Mouse (Mus musculus) stomach, postnatal 0 days (tissue): ENCODE measurements at regions not wholly inside any gene's neighbourhood (a gene's known extent, or its start where the extent isn't known, plus 50 kb on each side); places are given as distances from the start of the nearest gene placed in this dataset.

Experiments used
- CTCF ChIP-seq: IDR thresholded peaks from 2 replicates; pipeline ENCODE4 v1.5.1; 2016; ENCODE audit warnings: antibody characterized with exemption, low read depth, mild to moderate bottlenecking, moderate library complexity
- EP300 ChIP-seq: optimal IDR thresholded peaks from 2 replicates; pipeline ENCODE3; 2016; ENCODE audit warnings: antibody characterized with exemption

DNA sequence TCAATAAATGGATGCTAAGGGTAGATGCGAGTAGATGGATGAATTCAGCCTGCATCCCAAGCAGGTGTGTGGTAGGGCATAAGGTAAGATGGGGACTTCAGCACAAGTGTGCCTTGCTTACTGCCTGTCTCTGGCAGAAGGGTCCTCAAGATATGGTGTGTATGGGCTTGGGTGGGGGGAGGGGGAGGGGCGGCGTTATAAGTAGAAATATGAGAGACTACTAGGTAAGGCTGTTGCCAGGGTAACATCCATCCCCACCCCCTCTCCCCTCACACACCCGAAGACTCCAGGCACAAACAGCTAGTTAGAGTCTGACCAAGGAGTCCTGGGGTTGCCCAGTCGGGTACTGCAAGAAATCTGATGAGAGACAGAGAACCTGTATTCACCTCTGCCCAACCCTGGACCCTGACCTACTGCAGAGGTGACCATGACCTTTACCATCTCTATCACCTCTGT lies 63.5 kb upstream of the Acan start:
- TF ChIP-seq CTCF (no peak), EP300 (no peak)
